Mouse (Mus musculus): ENCODE measurements around the gene Ascc3. TPM values are rescaled to one million over a fixed set of nuclear protein-coding genes. Genes with fewer than 3 reads are reported as not detected.

Gene Ascc3
- polyA plus RNA-seq (2012) = 0.83 and 1.6 TPM in 2 replicates

DNA sequence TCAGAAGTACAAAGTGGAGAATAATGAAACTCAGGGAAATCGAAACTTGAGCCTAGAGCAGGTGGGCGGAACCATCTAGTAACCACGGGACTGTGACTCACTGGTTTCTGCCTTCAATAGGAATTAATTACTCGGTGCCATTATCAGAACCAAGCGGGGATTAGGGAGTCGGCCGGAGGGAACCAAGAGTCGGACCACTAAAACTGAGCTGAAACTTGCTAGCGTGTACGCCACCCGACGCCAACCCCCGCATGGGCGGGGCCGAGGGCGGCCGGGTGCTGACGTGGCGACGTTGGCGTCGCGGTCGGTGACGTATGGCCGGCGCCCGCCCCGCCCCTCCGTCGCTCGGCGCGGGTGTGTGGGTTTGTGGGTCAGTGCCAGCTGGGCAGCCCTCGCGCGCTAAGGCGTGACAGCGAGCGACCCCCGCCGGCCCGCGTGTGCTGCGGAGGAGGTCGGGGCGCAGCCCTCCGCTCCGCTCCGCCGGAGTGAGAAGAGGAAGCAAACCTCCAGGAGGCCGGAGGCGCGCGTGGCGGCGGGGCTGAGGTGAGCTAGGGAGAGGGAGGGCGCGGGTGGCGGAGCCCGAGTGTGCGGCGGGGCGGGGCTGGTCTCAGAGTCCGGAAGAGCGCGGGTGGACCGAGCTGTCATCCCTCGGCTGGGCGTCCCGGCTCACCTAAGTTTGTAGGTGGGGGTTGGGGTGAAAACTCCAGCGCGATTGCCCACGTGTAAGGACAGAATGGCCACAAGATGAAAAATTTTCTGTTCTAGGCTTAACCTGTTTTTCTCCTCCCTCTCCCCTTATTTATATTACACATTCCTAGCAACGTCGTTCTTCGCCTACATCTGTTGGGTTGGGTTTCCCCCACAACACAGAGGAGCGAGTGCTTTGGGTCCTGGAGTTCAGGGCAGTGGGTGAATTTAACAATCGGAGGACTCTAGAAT, at the start of gene Ascc3:
Ascc3 (plus strand) TSS at position 315 of the 939 bp plus-strand sequence.
- no peak for TF ChIP-seq GATA1 (IDR thresholded peaks at IDR 0.05; ENCODE audit: low read length)

DNA sequence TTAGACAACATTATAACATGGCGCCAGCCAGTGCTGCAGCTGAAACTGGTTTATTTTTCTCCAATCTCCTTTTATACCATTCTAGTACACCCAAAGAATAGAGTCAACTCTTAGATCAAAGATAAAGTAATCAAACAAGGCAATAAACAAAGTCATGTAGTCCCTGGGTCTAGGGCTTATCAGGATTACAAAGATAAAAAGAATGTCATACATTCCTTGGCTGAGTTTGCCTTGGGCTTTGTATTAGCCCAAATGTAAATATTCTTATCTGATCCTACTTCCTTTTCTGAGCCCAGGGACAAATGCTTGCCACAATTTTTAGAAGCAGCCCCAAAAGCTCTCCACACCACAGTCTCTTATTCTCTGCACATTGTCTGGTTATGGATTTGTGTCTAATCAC, 7.7 kb upstream of the Ascc3 start:
- TF ChIP-seq GATA1 (IDR thresholded peaks at IDR 0.05; ENCODE audit: low read length) = no peak

DNA sequence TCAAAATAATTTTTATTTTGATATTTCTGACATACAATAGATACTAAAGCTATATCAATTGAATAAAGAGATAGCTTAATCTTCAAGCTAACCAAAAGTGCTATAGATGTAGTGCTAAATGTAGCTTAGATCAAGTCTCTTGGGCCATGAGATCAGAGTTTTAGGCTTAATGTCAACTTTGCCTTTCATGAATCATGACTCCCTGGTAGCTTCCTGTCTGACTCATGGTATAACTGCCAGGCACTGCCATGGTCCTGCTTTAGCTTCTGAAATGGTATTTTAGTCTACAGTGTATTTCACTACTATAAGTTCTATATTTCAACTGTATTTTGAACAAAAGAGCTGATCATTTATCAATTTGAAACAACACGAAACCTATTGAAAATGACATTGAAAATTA, 5.9 kb upstream of the Ascc3 start:
- no peak for TF ChIP-seq GATA1 (IDR thresholded peaks at IDR 0.05; ENCODE audit: low read length)

DNA sequence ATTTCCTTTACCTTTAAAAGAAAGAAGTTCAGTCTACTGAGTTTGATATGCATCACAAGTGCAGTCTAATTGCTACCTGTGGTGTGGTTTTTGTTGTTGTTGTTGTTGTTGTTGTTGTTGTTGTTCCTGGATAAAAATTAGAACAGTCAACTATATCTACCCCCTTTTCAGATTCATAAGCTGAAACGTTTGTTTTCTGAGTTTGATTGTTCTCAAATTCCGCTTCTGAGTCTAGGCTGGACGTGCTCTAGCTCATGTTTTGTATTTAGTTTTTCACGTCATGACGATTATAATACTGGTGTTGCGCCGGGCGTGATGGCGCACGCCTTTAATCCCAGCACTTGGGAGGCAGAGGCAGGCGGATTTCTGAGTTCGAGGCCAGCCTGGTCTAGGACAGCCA, 902 bp downstream of the Ascc3 start:
- no peak for TF ChIP-seq GATA1 (IDR thresholded peaks at IDR 0.05; ENCODE audit: low read length)

DNA sequence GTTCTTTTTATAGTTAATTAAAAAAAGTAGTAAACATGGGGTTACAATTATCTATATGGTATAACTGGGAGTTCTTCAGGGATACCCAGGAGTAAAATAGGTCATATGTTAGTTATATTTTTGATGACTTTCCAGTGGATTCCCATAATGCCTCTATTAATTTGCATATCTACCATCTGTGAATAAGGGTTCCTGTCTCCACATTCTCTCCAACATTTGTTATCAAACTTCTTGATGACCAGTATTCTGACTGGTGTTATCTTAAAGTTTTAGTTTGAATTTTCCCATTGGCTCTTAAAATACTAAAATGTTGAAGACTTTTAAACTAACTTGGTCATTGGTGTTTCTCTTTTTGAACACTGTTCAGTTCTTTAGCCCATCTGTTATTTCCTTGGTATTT, 2.9 kb downstream of the Ascc3 start:
- no peak for TF ChIP-seq GATA1 (IDR thresholded peaks at IDR 0.05; ENCODE audit: low read length)

DNA sequence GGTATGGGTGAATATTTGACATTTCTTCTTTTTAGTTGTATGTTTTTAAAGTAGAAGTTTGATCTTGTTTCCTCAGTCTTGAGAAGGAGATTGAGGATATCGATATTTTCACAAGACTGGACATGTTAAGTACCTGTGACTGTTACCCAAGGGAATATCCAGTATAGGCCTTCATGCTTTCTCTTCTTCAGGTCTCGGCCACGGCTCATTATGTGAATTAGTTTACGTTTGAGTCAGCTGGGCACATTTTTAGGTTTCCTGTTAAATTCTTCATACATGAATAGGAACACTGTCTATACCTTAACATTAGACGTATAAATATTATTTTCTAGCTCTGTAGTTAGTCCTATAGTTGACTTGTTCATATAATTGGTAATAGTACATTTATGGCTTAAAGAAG, 12.4 kb downstream of the Ascc3 start:
- no peak for TF ChIP-seq GATA1 (IDR thresholded peaks at IDR 0.05; ENCODE audit: low read length)

DNA sequence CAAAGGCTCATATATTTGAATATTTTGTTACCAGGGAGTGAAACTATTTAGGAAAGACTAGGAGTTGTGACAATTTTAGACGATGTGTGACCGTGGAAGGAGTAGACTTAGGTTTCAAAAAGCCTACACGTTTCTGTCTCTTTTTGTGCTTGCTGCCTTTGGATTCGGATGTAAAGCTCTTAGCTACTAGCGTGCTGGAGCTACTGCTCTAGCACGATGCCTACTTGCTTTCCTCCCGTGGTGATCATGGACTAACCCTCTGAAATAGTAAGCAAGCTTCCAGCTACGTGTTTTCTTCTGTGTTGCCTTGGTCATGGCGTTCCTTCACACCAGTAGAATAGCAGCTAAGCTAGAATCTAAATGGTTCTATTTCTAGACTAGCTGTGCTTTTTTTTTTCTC, 21.4 kb downstream of the Ascc3 start:
- no peak for TF ChIP-seq GATA1 (IDR thresholded peaks at IDR 0.05; ENCODE audit: low read length)

DNA sequence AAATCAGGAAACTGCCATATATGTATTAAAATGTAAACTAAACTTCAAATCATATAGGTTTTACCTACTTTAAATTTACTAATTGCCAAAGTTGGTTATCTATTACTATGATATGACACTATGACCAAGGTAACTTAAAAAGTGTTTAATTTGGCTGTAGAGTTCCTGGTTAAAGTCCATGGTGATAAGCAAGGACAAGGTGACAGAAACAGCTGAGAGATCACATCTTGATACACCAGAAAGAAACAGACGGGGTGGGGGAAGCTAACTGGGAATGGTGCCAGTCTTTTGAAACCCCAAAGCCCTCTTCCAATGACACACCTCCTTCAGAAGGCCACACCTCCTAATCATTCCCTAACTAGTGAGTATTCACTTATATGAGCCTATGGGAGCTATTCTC, 33.4 kb downstream of the Ascc3 start:
- no peak for TF ChIP-seq GATA1 (IDR thresholded peaks at IDR 0.05; ENCODE audit: low read length)

DNA sequence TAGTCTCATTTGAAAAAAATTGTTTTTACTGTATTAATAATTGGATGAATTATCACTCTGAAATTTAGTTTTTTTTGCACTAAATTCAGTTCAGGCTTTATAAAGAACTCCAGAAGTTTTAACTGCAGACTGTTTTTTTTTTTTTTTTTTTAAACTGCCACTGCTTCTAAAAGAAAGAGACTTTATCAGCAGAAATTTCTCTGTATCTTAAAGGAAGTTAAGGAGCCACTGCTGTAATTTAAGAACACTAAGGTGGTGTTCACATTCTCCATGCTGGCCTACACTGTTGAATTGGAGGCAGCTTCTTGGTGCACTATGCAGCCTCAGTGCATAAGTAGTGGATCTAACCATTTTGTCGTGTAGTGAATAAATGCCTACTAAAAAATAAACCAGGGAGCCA, 47.1 kb downstream of the Ascc3 start:
- no peak for TF ChIP-seq GATA1 (IDR thresholded peaks at IDR 0.05; ENCODE audit: low read length)

- TF ChIP-seq GATA1 (IDR thresholded peaks at IDR 0.05; ENCODE audit: low read length) = no peak
Measured at GRCm38 (mm10) chr10:50650612-50651011, 58.1 kb downstream of the Ascc3 start.

DNA sequence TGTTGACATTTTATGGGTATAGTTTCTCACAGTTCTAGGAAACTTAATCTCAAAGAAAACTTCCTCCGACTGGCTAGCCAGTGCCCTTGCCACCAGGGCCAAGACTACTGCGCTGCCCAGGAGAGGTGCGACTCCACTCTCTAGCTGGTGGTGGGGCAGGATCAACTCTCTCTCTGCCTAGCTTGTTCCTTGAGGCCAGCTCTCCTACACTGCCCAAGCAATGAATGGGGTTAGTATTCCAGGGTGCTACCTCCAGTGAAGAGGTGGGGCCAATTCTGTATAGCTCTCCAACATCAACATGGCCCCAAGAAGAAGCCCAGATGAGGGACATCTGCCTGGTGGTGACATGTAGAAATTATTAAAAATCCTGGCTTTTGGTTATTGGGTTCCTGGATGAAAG, 61.1 kb downstream of the Ascc3 start:
- no peak for TF ChIP-seq GATA1 (IDR thresholded peaks at IDR 0.05; ENCODE audit: low read length)

DNA sequence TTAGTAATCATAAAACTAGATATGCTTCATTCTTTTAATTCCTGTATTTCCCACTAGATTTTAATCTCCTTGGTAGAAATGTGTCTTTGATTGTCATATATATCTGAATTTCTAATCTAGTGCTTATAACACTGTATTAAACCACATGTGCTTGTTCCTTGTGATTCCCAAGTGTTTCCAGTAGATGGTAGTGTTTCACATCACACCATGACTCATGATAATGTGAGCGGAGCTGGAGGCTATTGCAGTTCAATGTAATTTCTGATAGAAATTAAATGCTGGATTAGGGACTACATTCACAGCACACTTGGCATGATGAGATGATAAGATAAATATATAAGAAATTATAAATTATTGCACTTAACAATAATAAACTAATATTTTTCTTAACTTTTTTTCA, 64.9 kb downstream of the Ascc3 start:
- TF ChIP-seq GATA1 (IDR thresholded peaks at IDR 0.05; ENCODE audit: low read length) = no peak

GRCm38 (mm10) chr10:50671517-50671916, 79.0 kb downstream of the Ascc3 start:
- TF ChIP-seq GATA1 (IDR thresholded peaks at IDR 0.05; ENCODE audit: low read length) = no peak

DNA sequence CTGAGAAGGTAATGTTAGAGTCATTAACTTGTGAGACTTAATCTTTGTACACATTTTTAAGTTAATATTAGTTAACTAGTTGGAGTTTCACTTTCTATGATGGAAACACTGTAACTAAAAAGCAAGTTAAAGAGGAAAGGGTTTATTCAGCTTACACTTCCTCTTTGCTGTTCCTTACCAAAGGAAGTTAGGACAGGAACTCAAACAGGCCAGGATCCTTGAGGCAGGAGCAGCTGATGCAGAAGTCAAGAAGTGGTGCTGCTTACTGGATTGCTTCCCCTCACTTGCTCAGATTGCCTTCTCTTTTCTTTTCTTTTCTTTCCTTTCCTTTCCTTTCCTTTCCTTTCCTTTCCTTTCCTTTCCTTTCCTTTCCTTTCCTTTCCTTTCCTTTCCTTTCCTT, 97.9 kb downstream of the Ascc3 start:
- no peak for TF ChIP-seq GATA1 (IDR thresholded peaks at IDR 0.05; ENCODE audit: low read length)

- no peak for TF ChIP-seq GATA1 (IDR thresholded peaks at IDR 0.05; ENCODE audit: low read length)
Measured at GRCm38 (mm10) chr10:50698836-50699433, 106.5 kb downstream of the Ascc3 start.

- no peak for TF ChIP-seq GATA1 (IDR thresholded peaks at IDR 0.05; ENCODE audit: low read length)
Measured at GRCm38 (mm10) chr10:50701736-50702135, 109.3 kb downstream of the Ascc3 start.

DNA sequence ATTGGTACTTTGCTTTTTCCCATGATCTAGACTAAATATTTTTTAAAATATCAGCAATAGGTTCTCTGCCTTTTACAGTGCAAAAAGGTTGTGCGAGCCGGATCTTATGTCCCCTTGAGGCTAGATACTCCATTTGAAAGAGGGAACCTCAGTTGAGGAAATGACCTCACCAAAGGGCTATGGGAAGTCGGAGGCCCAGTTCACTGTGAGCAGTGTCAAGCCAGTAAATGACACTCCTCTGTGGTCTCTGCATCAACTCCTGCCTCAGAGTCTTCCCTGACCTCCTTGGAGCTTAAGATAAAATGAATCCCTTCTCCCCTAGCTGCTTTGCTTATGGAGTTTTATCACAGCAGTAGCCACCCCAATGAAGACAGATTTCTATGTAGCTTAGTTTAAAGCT, 109.9 kb downstream of the Ascc3 start:
- TF ChIP-seq GATA1 (IDR thresholded peaks at IDR 0.05; ENCODE audit: low read length) = no peak
